Mouse (Mus musculus) bone marrow, adult 2 months (tissue): Measurements from ENCODE around the gene Cpox. TPM values are rescaled to one million over a fixed set of nuclear protein-coding genes. Genes with fewer than 3 reads are reported as not detected.

ENCODE experiments used
- H3K27ac ChIP-seq: fragments of 200-500 bp; 2 replicates; pipeline ENCODE4 v1.5.1; 2012; ENCODE audit warnings: low read depth, mild to moderate bottlenecking, control low read depth, inconsistent platforms, low read length; ENCODE audit not compliant: control insufficient read depth, poor library complexity, insufficient read depth
- H3K4me1 ChIP-seq: fragments of 200-500 bp; 2 replicates; pipeline ENCODE4 v1.6.1; 2011; ENCODE audit warnings: low read length; ENCODE audit not compliant: control insufficient read depth, insufficient read depth
- H3K4me3 ChIP-seq: fragments of 200-500 bp; replicated peaks from 2 replicates; pipeline ENCODE3; 2011; ENCODE audit warnings: mild to moderate bottlenecking, low read depth, low read length, control low read depth; ENCODE audit not compliant: control insufficient read depth
- CTCF ChIP-seq: fragments of 200-500 bp; IDR thresholded peaks from 2 replicates; pipeline ENCODE4 v1.5.1; 2011; ENCODE audit warnings: low read length, control low read depth; ENCODE audit not compliant: control insufficient read depth, insufficient read depth
- POLR2A ChIP-seq: fragments of 200-500 bp; IDR thresholded peaks from 2 replicates; pipeline ENCODE4 v1.6.1; 2011; ENCODE audit warnings: low read depth, mild to moderate bottlenecking, control low read depth, low read length, borderline replicate concordance; ENCODE audit not compliant: control insufficient read depth
- WGBS: fragments of 180-500 bp; shearing (Covaris S2); methylation state at CpG from one replicate; pipeline ENCODE4 v1.1.7; 2018; 5-methylcytosine and 5-hydroxymethylcytosine counted together
- polyA plus RNA-seq: library from polyadenylated mRNA; stranded (reverse); fragments of >200 nt; gene quantifications from 2 replicates; pipeline ENCODE4 v1.2.4, GENCODE M21; 2011; ENCODE audit warnings: low replicate concordance; ENCODE audit not compliant: missing spikeins, insufficient read depth, insufficient read length

Gene Cpox
- polyA plus RNA-seq, 1 experiment = 68.6 TPM

GRCm38 (mm10) chr16:58635866-58636265 lies 34.2 kb upstream of the Cpox start:
- Histone ChIP-seq H3K4me3 (no peak overlapping the region), H3K4me1 (no peaks in the 10 kb centered on the region), H3K27ac (no peak overlapping the region)
- TF ChIP-seq POLR2A (no peak), CTCF (no peak)
- WGBS = 77% methylated on average over 2 of the region's 2 CpGs

GRCm38 (mm10) chr16:58637448-58637847 lies 32.6 kb upstream of the Cpox start:
- Histone ChIP-seq H3K4me1 (no peaks in the 10 kb centered on the region), H3K27ac (no peak overlapping the region), H3K4me3 (no peak overlapping the region)
- 62% methylated on average over 4 of the region's 4 CpGs for WGBS
- TF ChIP-seq POLR2A = no peak

- no peaks in the 10 kb centered on the region for H3K4me1 ChIP-seq
- H3K27ac ChIP-seq = no peak overlapping the region
- TF ChIP-seq CTCF = no peak
- TF ChIP-seq POLR2A = no peak
- WGBS = 60% methylated on average over 7 of the region's 7 CpGs
- no peak overlapping the region for H3K4me3 ChIP-seq
Observed at GRCm38 (mm10) chr16:58638016-58638415, 32.1 kb upstream of the Cpox start.

DNA sequence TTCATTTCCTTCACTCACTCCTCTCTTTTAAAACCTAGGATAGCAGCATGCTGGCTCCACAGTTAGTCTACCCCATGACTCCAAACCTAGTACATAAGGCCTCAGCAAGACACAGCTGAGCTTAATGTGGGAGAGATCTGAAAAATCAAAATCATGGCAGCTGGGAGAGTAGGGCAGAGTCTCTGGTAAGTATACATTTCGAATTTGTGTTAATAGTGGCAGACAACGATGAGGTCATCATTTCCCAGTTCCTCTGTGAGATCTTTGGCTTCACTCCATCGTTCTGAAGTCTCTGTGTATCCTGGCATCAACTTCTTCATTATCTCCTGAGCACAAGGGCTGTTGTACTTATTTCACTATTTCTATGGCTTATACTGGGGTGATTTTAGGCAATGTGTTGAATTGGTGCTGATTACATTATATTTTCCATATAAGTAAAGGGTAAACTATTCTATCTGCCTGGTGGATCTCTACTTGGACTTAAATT lies 31.4 kb upstream of the Cpox start, which contains the start of gene E330017A01Rik:
E330017A01Rik (minus strand) TSS at position 51 of the 487 bp plus-strand sequence.
- TF ChIP-seq POLR2A (no peak), CTCF (no peak)
- no peaks in the 10 kb centered on the region for H3K4me1 ChIP-seq
- no peak within 1 kb of the TSS for H3K4me3 ChIP-seq
- no peak within 1 kb of the TSS for H3K27ac ChIP-seq
- WGBS = 48% methylated on average over 3 of the region's 3 CpGs

- Histone ChIP-seq H3K27ac (no peak overlapping the region), H3K4me1 (no peaks in the 10 kb centered on the region), H3K4me3 (no peak overlapping the region)
- TF ChIP-seq POLR2A = no peak
- WGBS = 95% methylated on average over 10 of the region's 10 CpGs
Observed at GRCm38 (mm10) chr16:58649979-58650378, 20.1 kb upstream of the Cpox start.

DNA sequence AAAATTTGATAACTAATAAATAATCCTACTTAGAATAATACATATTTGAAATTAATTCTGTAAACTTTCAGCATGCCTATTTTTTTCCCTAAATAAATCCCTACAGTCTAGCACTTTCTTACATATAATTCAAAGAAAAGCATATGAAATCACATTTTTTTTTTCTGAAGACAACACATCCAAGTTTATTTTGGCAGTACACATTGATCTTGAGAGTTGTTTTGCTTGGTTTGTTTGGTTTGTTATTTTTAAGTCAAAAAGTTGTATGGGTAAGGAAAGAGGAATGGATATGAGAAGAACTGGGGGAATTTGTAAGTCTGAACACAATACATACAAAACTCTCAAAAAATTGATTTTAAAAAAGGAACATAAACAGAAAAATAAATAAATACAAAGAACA lies 14.3 kb upstream of the Cpox start:
- Histone ChIP-seq H3K4me3 (no peak overlapping the region), H3K27ac (no peak overlapping the region), H3K4me1 (no peaks in the 10 kb centered on the region; the same call in 1 of the 2 replicates)
- TF ChIP-seq CTCF = no peak
- TF ChIP-seq POLR2A = no peak

DNA sequence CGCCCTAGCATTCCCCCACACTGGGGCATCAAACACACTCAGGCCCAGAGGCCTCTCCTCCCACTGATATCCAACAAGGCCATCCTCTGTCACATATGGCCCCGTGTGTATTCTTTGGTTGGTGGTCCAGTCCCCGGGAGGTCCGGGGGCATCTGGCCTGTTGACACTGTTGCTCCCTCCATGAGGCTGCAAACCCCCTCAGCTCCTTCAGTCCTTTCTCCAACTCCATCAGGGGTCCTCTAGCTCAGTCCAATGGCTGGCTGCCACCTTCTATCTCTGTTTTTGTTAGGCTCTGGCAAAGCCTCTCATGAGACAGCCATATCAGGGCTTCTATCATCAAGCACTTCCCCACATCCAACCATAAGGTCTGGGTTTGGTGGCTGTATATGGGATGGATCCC lies 13.6 kb upstream of the Cpox start:
- WGBS = 90% methylated on average over 4 of the region's 4 CpGs
- Histone ChIP-seq H3K27ac (no peak overlapping the region), H3K4me3 (no peak overlapping the region), H3K4me1 (no peaks in the 10 kb centered on the region; the same call in 1 of the 2 replicates)
- no peak for TF ChIP-seq POLR2A
- TF ChIP-seq CTCF = no peak

- 70% methylated on average over 6 of the region's 6 CpGs for WGBS
Observed at GRCm38 (mm10) chr16:58658668-58659067, 11.4 kb upstream of the Cpox start.

GRCm38 (mm10) chr16:58661826-58662225 lies 8.3 kb upstream of the Cpox start:
- 60% methylated on average over 5 of the region's 5 CpGs for WGBS
- H3K4me1 ChIP-seq = no peaks in the 10 kb centered on the region; the same call in 1 of the 2 replicates
- H3K27ac ChIP-seq = peak overlapping the region; percentile 64
- H3K4me3 ChIP-seq = no peak overlapping the region
- TF ChIP-seq CTCF (no peak), POLR2A (no peak)

More at GRCm38 (mm10) chr16:58658668-58659067, 11.4 kb upstream of the Cpox start:
- Histone ChIP-seq H3K4me1 (no peaks in the 10 kb centered on the region; the same call in 1 of the 2 replicates), H3K4me3 (no peak overlapping the region), H3K27ac (no peak overlapping the region)
- TF ChIP-seq CTCF = no peak
- TF ChIP-seq POLR2A = no peak
